Mouse (Mus musculus) gastrocnemius, postnatal 14 days (tissue): ENCODE data around the gene Ly6g6c. TPM values are rescaled to one million over a fixed set of nuclear protein-coding genes. Genes with fewer than 3 reads are reported as not detected.
"Not testable (repeated sequence)": the region's sequence is repeated elsewhere in the genome, so short reads cannot be mapped to it uniquely, and the experiment has no call there.

ENCODE experiments used
- DNase-seq: peaks from one replicate; pipeline ENCODE4 v3.0.0; 2021; ENCODE audit warnings: mixed read lengths
- intact Hi-C: fragments of 180-260 bp; cut with DNase I; formaldehyde crosslinking; loops from one replicate; pipeline ENCODE4 v1.15.1; 2025; ENCODE audit warnings: low total_unique reads
- total RNA-seq, 2 experiments: library from RNA; stranded (reverse); gene quantifications; 2 replicates each; pipeline ENCODE4 v1.2.3; 2021

Gene Ly6g6c
- total RNA-seq, 2 experiments from 2014 or later = not detected

DNA sequence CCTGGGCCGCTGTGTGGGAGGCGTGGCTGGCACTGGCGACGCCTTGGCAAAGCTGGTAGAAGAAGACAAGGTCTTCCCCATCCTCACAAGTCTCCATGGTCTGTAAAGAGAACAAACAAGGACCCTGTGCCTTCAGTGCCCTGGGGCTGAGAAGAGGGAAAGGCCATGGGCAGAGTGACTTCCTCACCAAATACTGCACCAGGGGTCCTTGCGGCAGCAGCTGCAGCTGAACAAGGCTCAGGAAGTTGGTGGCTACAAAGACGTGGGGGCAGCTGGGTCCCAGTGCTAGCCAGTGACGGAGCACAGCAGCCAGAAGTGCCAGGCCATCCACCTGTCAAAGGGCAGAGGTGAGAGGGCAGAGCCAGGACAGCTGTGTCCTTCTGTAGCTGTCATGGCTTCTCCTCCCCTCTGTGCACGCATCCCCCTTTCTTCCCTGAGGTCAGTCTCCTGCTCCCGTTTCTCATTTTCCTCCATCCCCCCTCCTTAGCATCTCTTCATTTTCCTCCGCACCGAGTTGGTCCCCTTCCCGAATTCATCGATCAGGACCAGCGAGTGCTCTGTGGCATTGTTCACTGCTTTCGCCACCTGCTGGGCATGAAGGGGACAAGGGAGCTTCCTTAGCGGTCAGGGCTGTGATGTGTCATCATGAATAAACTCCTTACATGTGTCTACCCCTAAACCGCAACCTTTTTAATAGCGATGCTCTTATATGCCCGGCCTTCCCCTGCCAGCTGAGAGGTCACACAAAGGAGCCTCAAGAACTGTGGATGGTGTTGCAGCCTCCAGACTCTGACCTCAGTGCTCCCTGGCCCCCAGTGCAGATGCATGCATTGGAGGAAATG lies 35.3 kb upstream of the Ly6g6c start:
- DNase-seq = no peak

DNA sequence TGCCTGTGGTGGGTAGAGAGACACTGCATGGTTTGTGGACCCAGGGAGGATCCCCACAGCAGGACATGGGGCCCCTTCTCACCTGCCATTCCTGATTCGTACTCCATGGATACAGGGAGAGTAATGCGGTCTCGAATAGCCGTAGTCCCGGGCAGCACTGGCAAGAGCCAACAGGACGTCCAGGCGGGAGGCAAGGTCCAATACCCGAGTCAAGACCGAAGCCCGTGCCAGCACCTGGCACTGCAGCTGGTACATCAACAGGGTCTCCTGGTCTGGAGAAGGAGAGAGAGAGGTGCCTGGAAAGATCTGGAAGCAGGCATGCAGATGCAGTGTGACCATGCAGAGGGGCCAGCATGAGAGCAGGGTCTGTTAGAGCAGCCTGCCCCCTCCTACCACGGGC lies 33.9 kb upstream of the Ly6g6c start:
- intact Hi-C loops = no loop called here
- no peak for DNase-seq

More for the DNA sequence above, 35.3 kb upstream of the Ly6g6c start:
- intact Hi-C loops = no loop called here

DNA sequence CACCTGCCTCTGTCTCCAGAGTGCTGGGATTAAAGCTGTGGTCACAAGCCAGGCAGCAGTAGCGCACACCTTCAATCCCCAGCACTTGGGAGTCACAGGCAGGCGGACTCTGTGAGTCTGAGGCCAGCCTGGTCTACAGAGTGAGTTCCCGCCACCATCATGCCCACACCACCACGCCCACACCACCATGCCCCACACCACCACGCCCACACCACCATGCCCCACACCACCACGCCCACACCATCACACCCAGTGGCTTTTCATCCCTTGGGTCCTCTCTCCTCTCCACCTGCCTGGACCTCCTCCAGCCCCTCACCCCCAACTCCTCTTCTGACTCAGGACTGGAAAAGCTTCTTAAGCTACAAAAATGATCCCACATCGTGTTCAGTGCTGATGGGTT lies 33.3 kb upstream of the Ly6g6c start:
- intact Hi-C loops = no loop called here
- DNase-seq = no peak

GRCm38 (mm10) chr17:35032323-35032870 lies 32.8 kb upstream of the Ly6g6c start:
- DNase-seq = no peak

DNA sequence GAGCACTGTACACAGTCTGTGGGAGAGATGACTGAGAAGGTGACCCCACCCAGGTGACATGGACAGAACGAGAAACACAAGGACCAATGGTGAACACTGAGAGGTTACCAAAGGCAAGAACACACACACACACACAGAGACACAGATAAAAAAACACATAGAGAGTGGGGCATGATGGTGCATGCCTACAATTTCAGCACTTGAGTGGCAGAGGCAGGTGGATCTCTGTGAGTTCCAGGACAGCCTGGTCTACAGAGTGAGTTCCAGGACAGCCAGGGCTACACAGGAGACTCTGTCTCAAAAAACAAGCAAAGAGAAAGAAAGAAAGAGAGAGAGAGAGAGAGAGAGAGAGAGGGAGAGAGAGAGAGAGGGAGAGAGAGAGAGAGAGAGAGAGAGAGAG lies 31.5 kb upstream of the Ly6g6c start:
- DNase-seq, intact Hi-C loops: not testable (repeated sequence)

More at GRCm38 (mm10) chr17:35032323-35032870, 32.8 kb upstream of the Ly6g6c start:
- intact Hi-C loops = no loop called here

GRCm38 (mm10) chr17:35034896-35035295 lies 30.3 kb upstream of the Ly6g6c start:
- DNase-seq = no peak
- intact Hi-C loops = no loop called here

DNA sequence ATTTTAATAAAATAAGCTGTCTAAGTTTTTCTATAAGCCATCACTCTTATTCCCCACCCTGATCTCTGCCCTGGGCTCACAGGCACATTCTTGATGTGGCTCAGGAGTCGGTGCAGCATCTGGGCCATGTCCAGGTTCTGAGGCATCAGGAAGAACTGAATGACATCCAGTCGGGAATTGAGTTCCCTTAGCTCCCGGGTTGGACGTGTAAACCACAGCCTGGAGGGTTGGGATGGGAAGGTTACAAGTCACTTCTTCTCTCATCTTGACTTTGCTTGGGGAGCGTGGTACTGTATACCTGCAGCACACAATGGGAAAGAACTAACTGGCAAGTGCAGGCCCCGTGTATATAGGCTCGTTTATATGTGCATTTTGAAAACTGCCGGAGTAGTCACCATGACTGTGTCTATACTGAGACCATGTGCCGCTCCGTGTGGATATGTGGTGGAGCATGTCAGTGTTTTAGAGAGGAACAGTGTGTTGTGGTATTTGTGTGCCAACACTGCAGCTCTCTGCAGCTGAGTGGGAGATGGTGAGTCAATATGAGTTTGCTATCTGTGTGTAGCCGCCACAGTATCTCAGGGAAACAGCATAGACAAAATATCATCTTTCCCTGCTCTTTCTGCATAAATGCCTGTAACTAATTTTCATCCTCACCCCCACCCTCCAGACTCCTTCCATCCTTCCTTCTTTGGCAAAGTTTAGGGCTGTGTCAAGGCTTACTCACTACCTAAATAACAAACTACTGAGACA lies 25.9 kb upstream of the Ly6g6c start:
- intact Hi-C loops = no loop called here
- no peak for DNase-seq

DNA sequence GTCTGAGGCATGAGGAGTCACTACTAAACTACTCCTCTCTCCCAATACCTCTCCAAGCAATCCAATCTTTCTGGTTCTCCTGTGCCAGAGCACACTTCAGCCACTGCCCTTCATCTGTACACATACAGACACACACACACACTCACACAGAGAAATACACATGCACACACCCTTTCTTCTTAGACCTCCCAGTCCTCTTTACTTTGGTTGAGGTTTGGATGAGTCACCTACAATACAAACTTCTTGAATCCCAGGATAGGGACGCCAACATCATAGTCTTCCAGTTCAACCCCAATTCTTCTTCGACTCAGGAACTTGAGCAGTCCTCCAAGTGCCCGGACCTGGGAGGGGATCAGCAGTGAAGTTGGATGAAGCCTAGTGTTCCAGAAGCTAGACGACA lies 21.4 kb upstream of the Ly6g6c start:
- no peak for DNase-seq
- intact Hi-C loops = no loop called here

DNA sequence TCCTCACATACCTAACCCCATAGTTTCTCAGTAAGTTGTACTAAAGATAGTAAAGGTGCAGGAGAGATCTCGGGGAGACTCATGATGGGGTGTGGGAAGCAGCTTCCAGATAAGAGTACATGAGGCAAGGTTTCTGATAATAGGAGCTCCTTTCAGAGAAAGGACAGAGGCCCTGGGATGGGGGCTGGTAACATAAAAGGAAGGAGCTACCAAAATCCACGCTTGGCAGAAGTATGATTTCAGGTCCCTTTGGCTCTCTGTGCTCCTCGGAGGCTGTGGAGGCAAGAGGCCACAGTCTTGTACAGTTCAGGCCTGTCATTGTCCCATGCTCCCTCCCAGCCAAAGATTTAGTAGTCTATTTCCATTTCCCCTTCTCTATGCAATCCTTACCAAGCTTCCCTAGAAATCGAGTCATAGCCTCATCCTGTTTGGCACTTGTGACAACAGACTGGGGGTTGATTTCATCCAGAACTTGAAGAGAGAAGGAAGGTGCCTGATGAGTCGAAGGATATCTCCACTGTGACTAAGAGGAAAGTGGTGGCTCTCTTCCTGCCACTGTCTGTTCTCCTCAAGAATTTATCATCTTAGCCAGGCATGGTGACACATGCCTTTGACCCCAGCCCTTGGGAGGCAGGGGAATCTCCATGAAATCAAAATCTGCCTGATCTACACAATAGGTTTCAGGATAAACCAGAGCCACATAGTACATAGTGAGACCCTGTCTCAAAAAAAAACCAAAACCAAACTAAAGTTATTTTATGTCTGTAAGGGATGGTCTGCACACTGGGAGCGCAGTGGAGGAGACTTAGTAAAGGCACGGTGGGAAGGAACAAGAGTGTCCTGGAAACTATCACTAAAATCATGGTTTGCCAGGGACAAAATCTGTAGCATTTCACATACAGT lies 20.0 kb upstream of the Ly6g6c start:
- intact Hi-C loops = no loop called here

DNA sequence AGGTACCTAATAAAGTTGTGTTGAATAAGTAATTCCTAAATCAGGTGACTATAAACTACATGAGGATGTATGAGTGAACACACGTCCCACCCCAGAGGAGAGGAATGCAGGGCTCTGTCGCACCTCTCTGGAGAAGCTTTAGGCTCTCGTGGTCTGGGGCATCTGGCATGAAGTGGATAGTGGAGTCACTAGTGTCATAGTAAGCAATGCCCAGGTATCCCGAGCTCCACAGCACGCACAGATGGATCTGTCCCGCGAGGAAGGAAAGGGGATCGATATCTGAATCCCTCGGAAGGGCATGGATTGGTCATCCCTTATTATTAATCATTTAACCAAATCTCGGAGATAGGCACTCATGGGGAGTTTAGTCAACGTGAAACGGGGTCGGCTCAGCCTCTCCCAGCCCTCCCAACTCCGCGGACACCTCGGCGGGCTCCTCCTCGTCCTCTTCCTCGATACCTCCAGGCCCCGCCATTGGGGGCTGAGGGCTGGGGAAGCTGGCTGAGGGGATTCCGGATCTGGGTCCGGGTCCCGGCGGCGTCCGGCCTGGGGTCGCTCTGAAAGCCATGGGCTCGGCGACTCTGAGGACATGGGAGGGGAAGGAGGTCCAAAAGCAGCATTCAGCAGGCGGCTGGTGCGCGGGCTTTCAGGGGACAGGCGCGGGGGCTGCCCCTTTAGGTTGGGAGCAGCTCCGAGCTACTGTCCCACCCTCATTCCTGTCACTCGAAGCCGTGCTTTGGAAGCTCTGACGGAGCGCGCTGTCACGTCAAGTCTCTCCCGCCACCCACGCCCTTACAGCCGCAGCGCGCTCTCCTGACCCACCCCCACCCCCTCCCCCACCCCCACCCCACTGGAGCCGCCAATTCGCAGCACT lies 19.1 kb upstream of the Ly6g6c start:
- DNase-seq = no peak
- intact Hi-C loops = no loop called here

More for the DNA sequence above, 20.0 kb upstream of the Ly6g6c start:
- no peak for DNase-seq

- intact Hi-C loops = no loop called here
- peak; percentile 96 for DNase-seq
These were observed 18.3 kb upstream of the Ly6g6c start, which contains the start of gene Msh5 for GRCm38 (mm10) chr17:35046681-35047455. Msh5 (minus strand) TSS chr17:35046745.

GRCm38 (mm10) chr17:35047688-35048087 lies 17.5 kb upstream of the Ly6g6c start:
- no peak for DNase-seq
- intact Hi-C loops = no loop called here

DNA sequence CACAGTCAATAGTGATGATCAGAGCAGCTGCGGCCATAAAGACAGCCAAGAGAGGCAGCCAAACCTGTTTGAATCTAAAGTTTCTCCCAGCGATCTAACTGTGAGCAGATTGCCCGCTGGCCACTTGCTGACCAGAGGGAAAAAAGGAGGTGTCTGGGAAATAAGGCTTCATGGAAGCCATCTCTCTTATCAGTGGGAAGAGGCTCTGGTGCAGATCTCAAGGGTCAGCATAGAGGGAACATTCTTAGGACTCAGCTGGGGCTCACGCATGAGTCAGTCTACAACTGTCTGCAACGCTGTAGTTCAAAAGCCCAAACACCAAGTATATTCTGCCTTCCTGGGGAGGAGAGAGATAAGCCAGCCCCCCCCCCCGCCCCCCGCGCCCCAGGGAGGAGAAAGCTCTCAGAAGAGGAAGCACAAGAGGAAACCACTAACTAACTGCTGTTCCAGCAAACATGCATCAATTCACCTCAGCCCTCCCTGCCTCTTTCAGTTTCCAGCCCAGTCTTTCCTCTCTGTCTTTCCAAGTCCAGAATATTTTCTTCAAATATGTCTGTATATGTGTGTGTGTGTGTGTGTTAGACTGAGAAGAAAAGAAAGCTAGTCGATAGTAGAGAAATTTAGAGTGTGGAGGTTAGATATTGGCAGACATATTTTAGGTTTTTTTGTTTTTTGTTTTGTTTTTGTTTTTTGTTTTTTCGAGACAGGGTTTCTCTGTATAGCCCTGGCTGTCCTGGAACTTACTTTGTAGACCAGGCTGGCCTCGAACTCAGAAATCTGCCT lies 16.8 kb upstream of the Ly6g6c start:
- intact Hi-C loops = no loop called here
- DNase-seq = no peak

DNA sequence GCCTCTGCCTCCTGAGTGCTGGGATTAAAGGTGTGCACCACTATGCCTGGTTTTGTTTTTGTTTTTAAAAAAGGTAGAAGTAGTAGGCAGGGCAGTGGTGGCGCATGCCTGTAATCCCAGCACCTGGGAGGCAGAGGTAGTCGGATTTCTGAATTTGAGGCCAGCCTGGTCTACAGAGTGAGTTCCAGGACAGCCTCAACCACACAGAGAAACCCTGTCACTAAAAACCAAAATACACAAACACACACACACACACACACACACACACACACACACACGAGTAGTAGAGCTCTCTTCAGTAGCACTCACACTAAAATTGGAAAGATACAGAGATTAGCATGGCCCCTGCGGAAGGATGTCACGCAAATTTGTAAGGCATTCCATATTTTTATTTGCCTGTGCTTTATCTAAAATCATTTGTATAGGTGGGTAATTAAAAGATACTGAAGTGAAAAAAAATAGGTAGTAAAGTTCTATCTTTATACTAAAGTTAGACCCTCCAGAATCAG lies 16.2 kb upstream of the Ly6g6c start:
- DNase-seq = no peak
- intact Hi-C loops = no loop called here

GRCm38 (mm10) chr17:35049561-35050016 lies 15.6 kb upstream of the Ly6g6c start, which contains the start of gene Clic1:
Clic1 (plus strand) TSS chr17:35049966.
- intact Hi-C loops = no loop called here
- DNase-seq = peak; percentile 70

DNA sequence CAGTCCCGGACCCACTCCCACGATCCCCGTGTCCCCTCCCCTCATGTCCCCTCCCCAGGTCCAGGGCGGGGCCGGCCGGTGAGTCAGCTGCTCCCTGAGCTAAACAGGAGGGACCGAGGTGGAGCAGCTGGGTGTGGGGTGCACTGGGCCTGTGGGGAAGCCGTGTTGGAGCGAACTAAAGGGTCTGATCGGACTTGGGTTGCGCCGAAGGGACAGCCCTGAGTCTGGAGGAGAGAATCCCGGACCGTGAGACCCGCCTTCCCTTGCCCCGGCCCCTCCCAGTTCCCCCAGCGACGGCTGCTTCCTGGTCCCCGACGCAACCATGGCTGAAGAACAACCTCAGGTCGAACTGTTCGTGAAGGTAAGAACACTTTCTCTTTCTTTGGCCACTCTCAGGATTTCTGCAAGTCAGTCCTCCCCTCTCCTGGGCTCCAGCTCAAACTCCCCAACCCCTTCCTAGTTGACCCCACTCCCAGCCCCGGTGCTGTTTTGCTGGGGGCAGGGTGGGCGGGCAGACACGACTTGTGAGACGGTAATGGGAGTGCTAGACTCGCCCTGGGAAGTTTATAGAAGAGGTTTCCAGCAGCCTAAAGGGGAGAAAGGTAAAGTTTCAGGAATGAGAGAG lies 14.9 kb upstream of the Ly6g6c start:
- intact Hi-C loops = no loop called here
- peak; percentile 83 for DNase-seq
